Mouse (Mus musculus) forebrain, embryonic 13.5 days (tissue): ENCODE results near the gene Tmub1. TPM values are rescaled to one million over a fixed set of nuclear protein-coding genes. Genes with fewer than 3 reads are reported as not detected.

Experiments used
- ATAC-seq: fragments of 200-750 bp; cut with Nextera tagmentation; 2 replicates; pipeline ENCODE4 v1.8.0; 2017
- H3K27ac ChIP-seq: fragments of 300-500 bp; sonication (generic); 2 replicates; pipeline ENCODE4 v1.5.1; 2015; ENCODE audit warnings: inconsistent platforms, mild to moderate bottlenecking, moderate library complexity
- H3K27me3 ChIP-seq: fragments of 300-500 bp; sonication (generic); 2 replicates; pipeline ENCODE4 v1.6.1; 2015; ENCODE audit warnings: mild to moderate bottlenecking, inconsistent platforms
- H3K36me3 ChIP-seq: fragments of 300-500 bp; sonication (generic); 2 replicates; pipeline ENCODE4 v1.6.1; 2015; ENCODE audit warnings: mild to moderate bottlenecking, inconsistent platforms; ENCODE audit not compliant: poor library complexity, severe bottlenecking
- H3K4me1 ChIP-seq: fragments of 300-500 bp; sonication (generic); 2 replicates; pipeline ENCODE4 v1.6.1; 2015; ENCODE audit warnings: inconsistent platforms
- H3K4me2 ChIP-seq: fragments of 300-500 bp; sonication (generic); 2 replicates; pipeline ENCODE4 v1.6.1; 2015; ENCODE audit warnings: inconsistent platforms, mild to moderate bottlenecking, moderate library complexity
- H3K4me3 ChIP-seq: fragments of 300-500 bp; sonication (generic); 2 replicates; pipeline ENCODE4 v1.5.1; 2015; ENCODE audit warnings: mild to moderate bottlenecking, inconsistent platforms
- H3K9ac ChIP-seq: fragments of 300-500 bp; sonication (generic); 2 replicates; pipeline ENCODE4 v1.6.1; 2015; ENCODE audit warnings: mild to moderate bottlenecking, inconsistent platforms
- H3K9me3 ChIP-seq: fragments of 300-500 bp; sonication (generic); replicated peaks from 2 replicates; pipeline ENCODE4 v1.6.1; 2016; ENCODE audit warnings: inconsistent platforms
- WGBS: fragments of 180-500 bp; shearing (Covaris S2); methylation state at CpG from one replicate; pipeline ENCODE4 v1.1.7; 2015; 5-methylcytosine and 5-hydroxymethylcytosine counted together
- polyA plus RNA-seq: library from polyadenylated mRNA; unstranded; fragments of >200 nt; fragmentation: Nextera tagmentation; extraction: Ambion mirVana; gene quantifications from 2 replicates; pipeline ENCODE4 v1.2.1, GENCODE M21; 2015

Gene Tmub1
- polyA plus RNA-seq, 1 experiment from 2014 or later = 32.5 TPM

DNA sequence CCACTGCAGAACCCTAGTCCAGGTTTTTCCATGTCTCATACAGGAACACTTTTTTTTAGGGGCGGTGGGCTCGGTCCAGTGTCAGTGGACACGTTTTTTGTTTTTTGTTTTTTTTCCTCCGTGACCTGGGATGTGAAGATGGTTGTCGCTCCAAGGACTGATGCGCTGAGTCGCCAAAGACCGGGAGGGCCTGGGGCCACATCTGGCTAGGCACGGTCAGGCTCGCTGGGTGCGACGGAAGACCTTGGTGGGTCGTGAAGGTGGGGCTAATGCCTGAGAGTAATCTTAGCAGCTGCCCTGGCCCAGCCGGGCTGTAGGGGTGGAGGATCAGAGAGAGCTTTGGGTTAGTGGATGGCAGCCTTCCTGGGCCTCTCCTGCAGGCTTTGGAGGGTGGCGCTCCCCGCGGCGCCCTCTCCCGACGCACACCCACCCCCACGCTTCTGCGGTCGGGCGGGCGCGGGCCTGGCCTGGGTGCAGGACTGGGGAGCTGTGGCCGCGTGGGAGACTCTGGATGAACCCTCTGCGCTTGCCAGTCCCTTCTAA, 5.1 kb upstream of the Tmub1 start:
- Histone ChIP-seq H3K9me3 (no peaks in the 10 kb centered on the region), H3K4me1 (peaks cover 51% of the 10 kb centered on the region), H3K27me3 (peaks cover 12% of the 10 kb centered on the region), H3K9ac (peak overlapping the region; percentile 96), H3K4me2 (peak overlapping the region; percentile 100), H3K27ac (peak overlapping the region; percentile 93), H3K36me3 (peaks cover 14% of the 10 kb centered on the region; the same call in 1 of the 2 replicates), H3K4me3 (peak overlapping the region; percentile 94)
- ATAC-seq = 0 out of 2 replicates have a peak, but pooled peaks have one; percentile 0
- under 1% methylated on average over 28 of the region's 29 CpGs for WGBS

GRCm38 (mm10) chr5:24452030-24452690, 4.5 kb upstream of the Tmub1 start, which contains the start of gene Agap3:
TSS of gene Agap3 (plus strand) at chr5:24452177.
- peak within 1 kb of the TSS; percentile 94 for H3K4me3 ChIP-seq
- peaks cover 57% of the 10 kb centered on the region for H3K4me1 ChIP-seq
- no peaks in the 10 kb centered on the region for H3K9me3 ChIP-seq
- peak within 1 kb of the TSS; percentile 100 for H3K4me2 ChIP-seq
- peak within 1 kb of the TSS; percentile 93 for H3K27ac ChIP-seq
- H3K9ac ChIP-seq = peak within 1 kb of the TSS; percentile 96
- peaks cover 8% of the 10 kb centered on the region; the same call in 1 of the 2 replicates for H3K36me3 ChIP-seq
- under 1% methylated on average over 34 of the region's 85 CpGs for WGBS
- ATAC-seq = peak; percentile 58
- peaks cover 12% of the 10 kb centered on the region for H3K27me3 ChIP-seq

DNA sequence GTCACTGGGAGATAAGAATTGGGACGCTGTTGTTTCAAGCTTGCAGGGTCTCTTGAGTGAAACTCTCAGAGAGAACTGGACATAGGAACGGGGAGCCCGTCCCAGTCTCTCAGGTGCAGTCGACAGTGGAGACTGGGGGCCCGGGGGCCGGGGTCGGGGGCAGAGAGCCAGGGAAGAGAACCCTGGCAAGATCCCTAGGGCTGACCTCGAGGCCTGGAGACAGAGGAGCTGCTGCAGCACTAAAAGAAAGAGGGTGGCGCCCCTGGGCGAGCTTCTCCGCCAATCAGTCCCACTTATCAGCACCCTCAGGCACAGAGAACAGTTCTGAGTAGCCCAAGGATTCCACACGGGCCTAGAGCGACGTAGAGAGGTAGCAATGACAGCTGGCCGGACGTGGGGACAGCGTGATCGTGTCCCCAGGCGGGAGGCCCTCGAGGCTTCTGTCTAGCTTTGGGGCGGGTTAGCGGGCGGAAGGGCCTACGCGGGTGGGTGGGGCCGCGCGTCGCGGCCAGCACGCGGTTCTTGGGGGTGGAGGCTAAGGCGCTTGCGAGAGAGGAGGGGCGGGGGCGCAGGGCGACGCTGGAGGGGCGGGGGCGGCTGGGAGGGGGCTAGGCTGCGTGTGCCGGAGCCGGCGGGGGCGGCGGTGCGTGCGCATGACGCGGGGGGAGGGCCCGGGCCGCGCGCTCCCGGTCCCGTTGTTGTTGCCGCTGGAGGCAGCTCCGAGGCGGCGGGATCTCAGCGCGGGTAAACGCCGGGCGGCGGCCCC, 3.8 kb upstream of the Tmub1 start:
- peaks cover 5% of the 10 kb centered on the region; the same call in 1 of the 2 replicates for H3K36me3 ChIP-seq
- no peaks in the 10 kb centered on the region for H3K9me3 ChIP-seq
- peak overlapping the region; percentile 100 for H3K4me2 ChIP-seq
- peaks cover 12% of the 10 kb centered on the region for H3K27me3 ChIP-seq
- WGBS = 2% methylated on average over 37 of the region's 66 CpGs
- peak; percentile 73 for ATAC-seq
- H3K4me3 ChIP-seq = peak overlapping the region; percentile 94
- peak overlapping the region; percentile 93 for H3K27ac ChIP-seq
- peak overlapping the region; percentile 96 for H3K9ac ChIP-seq
- H3K4me1 ChIP-seq = peaks cover 62% of the 10 kb centered on the region

DNA sequence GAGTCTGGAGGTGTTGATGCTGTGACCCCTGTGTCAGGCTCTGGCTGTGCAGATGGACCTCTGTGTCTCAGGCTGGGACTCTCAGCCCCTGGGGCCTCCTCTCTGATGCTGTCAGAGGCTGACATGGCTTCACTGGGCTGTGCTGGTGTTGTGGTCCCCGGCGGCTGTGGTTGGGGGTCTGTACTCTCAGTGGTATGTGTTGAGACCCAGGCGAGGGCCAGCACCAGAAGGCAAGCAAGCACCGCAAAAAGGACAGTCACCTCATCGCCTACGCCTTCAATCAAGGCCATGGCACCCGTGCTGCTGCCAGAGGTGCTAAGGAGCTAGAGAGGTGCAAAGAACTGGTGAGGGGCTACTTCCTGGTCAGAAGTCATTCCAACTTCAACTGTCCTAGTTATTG, 1.0 kb downstream of the Tmub1 start:
- 95% methylated on average over 7 of the region's 7 CpGs for WGBS
- H3K9me3 ChIP-seq = no peaks in the 10 kb centered on the region
- peak overlapping the region; percentile 59 for H3K4me3 ChIP-seq
- peaks cover 12% of the 10 kb centered on the region for H3K27me3 ChIP-seq
- peak overlapping the region; percentile 87 for H3K4me2 ChIP-seq
- peaks cover 43% of the 10 kb centered on the region for H3K4me1 ChIP-seq
- ATAC-seq = no peak
- H3K36me3 ChIP-seq = peaks cover 22% of the 10 kb centered on the region
- no peak overlapping the region for H3K9ac ChIP-seq
- H3K27ac ChIP-seq = no peak overlapping the region

DNA sequence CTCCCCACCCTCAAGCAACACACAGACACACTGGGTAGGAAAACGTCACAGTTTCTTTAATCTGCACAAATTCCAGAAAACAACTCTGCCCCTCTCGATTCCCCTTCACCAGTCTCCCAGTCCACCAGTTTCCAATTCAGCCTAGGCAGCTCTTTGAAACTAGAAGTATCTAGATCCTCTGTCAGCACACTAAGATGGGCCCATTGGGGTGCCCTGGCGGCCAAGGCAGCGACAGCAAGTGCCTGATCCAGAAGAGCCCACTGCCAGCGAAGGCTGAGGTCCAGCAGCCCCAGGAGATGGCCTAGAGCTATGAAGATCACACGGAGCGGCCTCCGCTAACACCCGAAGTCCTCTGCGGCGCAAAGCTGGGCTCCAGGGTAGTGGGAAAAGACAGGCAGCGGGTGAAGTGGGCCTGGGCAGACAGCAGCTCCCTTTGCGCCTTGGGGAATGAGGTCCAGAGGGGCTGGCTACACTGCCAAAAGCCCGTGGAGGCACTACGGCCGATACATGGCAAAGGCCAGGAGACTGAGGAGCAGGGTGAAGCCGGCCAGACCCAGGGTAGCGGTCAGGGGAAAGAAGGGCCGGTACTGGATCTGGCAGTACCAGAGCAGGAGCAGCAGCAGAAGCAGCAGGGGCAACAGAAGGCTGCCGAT, 2.1 kb downstream of the Tmub1 start:
- peak; percentile 1; the same call in 1 of the 2 replicates for ATAC-seq
- whole genome bisulfite sequencing = 54% methylated on average over 20 of the region's 20 CpGs

DNA sequence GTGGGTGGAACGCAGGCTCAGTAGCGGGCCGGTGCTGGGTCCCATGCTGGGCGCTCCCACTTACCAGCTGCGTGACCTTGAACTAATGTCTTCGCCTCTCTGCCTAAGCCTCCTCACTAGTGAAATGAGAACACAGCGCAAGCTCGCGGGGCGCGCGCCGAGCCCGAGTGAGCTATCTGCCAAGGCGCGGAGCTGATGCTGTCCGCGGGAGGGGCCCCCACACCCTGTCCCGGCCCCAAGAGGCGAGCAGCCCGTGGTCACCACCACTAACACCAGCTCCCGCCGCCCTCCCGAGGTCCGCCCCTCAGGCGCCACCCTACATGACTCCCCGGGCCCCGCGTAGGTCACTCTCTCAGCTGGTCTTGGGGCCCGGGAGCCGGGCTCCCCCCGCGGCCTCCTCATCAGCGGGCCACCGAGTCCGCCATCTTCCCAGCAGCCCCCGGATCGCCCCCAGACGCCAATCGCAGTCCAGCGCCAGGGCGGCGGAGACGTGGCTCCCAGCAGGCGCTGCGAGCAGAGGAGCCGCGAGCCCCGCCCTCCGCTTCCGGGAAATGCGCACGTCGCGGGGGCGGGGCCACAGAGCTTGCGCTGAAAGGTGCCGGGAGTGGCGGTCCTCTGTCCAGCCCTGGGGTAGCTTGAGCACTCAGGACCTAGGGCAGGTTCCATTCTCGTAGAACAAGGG, 2.8 kb downstream of the Tmub1 start, which contains the start of gene Fastk:
Gene Fastk, minus strand, starts transcription at position 542 of the 682 bp plus-strand sequence.
- peak within 1 kb of the TSS; percentile 82 for H3K27ac ChIP-seq
- peak within 1 kb of the TSS; percentile 94 for H3K4me3 ChIP-seq
- H3K27me3 ChIP-seq = peaks cover 7% of the 10 kb centered on the region
- peak within 1 kb of the TSS; percentile 92 for H3K9ac ChIP-seq
- H3K9me3 ChIP-seq = no peaks in the 10 kb centered on the region
- peaks cover 36% of the 10 kb centered on the region for H3K4me1 ChIP-seq
- H3K4me2 ChIP-seq = peak within 1 kb of the TSS; percentile 97
- ATAC-seq = peak; percentile 87
- under 1% methylated on average over 55 of the region's 60 CpGs for WGBS
- peaks cover 40% of the 10 kb centered on the region for H3K36me3 ChIP-seq

More for the DNA sequence above, 2.1 kb downstream of the Tmub1 start:
- H3K4me2 ChIP-seq = peak overlapping the region; percentile 97
- peak overlapping the region; percentile 94 for H3K4me3 ChIP-seq
- H3K9me3 ChIP-seq = no peaks in the 10 kb centered on the region
- peaks cover 36% of the 10 kb centered on the region for H3K4me1 ChIP-seq
- peak overlapping the region; percentile 78 for H3K27ac ChIP-seq
- H3K36me3 ChIP-seq = peaks cover 33% of the 10 kb centered on the region
- H3K9ac ChIP-seq = peak overlapping the region; percentile 92
- peaks cover 12% of the 10 kb centered on the region for H3K27me3 ChIP-seq

DNA sequence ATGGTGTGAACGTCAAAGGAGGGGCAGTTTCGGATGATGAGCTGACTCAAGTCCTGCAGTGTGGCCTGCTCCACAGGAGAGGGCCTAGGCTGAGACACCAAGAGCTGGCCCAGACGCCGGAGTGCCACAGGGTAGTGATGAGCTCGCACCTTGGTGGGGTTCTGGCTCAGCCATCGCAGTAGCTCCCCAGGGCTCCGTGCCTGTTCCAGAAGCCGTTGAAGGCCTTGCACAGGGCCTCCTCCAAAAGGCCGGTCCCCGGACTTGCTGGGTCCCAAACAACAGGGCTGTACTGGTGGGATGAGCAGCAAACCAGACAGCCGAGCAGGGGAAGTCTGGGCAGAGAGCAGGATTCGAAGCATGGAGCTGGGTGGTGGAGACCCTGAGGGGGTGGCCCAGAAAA, 3.7 kb downstream of the Tmub1 start:
- H3K9ac ChIP-seq = peak overlapping the region; percentile 92
- whole genome bisulfite sequencing = 87% methylated on average over 12 of the region's 12 CpGs
- H3K4me3 ChIP-seq = peak overlapping the region; percentile 94
- H3K4me1 ChIP-seq = peaks cover 36% of the 10 kb centered on the region
- ATAC-seq = no peak
- H3K36me3 ChIP-seq = peaks cover 49% of the 10 kb centered on the region
- H3K9me3 ChIP-seq = no peaks in the 10 kb centered on the region
- H3K27me3 ChIP-seq = peaks cover 5% of the 10 kb centered on the region
- peak overlapping the region; percentile 97 for H3K4me2 ChIP-seq
- H3K27ac ChIP-seq = no peak overlapping the region

- ATAC-seq = no peak
- H3K27ac ChIP-seq = no peak overlapping the region
- no peaks in the 10 kb centered on the region for H3K27me3 ChIP-seq
- no peak overlapping the region for H3K9ac ChIP-seq
- peaks cover 56% of the 10 kb centered on the region for H3K36me3 ChIP-seq
- H3K4me2 ChIP-seq = no peak overlapping the region
- no peaks in the 10 kb centered on the region for H3K9me3 ChIP-seq
- H3K4me3 ChIP-seq = no peak overlapping the region
- 91% methylated on average over 7 of the region's 7 CpGs for WGBS
- H3K4me1 ChIP-seq = peaks cover 36% of the 10 kb centered on the region
Observed at GRCm38 (mm10) chr5:24443204-24443603, 4.5 kb downstream of the Tmub1 start.

DNA sequence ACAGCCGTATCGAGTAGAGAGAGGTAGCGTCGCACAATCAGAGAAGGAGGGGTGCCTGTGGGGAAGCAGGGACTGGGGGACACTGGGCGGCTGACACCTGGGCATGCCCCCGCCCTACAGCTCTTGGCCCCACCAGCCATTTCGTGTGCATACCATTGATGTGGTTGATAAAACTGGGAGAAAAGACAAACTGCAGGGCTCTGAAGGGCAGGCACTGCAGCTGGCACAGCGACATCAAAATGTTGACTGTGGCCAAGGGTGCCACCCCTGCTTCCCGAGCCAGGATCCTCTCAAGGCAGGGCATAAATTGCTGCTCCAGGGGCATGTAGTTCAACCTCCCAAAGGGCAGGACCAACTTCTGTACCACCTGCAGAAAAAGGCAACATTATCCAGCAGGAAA, 5.6 kb downstream of the Tmub1 start:
- H3K27me3 ChIP-seq = no peaks in the 10 kb centered on the region
- peaks cover 57% of the 10 kb centered on the region for H3K36me3 ChIP-seq
- H3K4me3 ChIP-seq = no peak overlapping the region
- H3K9me3 ChIP-seq = no peaks in the 10 kb centered on the region
- H3K4me1 ChIP-seq = peaks cover 25% of the 10 kb centered on the region
- no peak for ATAC-seq
- 90% methylated on average over 9 of the region's 9 CpGs for WGBS
- H3K27ac ChIP-seq = no peak overlapping the region
- no peak overlapping the region for H3K4me2 ChIP-seq
- H3K9ac ChIP-seq = no peak overlapping the region

DNA sequence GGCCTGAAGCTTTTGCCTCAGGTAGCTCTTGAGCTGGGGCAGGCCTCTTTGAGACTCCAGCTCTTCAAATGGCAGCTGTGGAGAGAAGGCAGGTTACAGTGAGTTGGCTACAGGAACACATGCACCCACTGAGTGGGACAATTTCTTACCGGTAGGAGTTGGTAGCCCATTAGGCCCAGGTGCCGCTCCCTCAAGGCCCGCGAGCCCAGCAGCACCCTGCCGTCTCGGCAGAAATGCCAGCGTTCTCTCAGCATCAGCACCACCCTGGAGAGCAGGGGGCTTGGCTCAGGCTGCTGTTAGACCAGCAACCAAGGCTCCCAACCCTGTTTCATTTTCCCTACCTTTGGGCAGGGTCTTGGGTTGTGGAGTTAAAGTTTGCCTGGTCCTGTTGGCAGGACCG, 6.5 kb downstream of the Tmub1 start:
- no peak overlapping the region for H3K4me2 ChIP-seq
- H3K36me3 ChIP-seq = peaks cover 61% of the 10 kb centered on the region

DNA sequence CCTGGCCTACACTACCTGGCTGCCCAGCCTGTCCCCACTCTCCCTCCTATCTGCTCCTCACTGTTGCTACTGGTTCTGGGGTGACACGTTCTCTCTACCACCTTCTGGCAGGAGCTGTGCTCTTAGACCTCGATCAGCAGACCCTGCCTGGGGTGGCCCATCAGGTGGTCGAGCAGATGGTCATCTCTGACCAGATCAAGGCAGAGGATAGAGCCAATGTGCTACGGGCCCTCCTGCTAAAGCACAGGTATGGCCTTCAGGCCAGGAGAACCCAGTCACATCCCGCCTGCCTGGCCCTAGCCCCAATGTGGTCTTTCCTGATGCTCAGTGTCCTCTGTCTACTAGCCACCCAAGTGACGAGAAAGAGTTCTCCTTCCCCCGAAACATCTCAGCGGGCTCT, 13.7 kb downstream of the Tmub1 start:
- Histone ChIP-seq H3K9me3 (no peaks in the 10 kb centered on the region), H3K36me3 (peaks cover 80% of the 10 kb centered on the region), H3K27me3 (no peaks in the 10 kb centered on the region), H3K27ac (no peak overlapping the region), H3K4me1 (no peaks in the 10 kb centered on the region), H3K9ac (no peak overlapping the region), H3K4me3 (no peak overlapping the region), H3K4me2 (no peak overlapping the region)
- WGBS = 92% methylated on average over 8 of the region's 8 CpGs
- no peak for ATAC-seq

More for the DNA sequence above, 6.5 kb downstream of the Tmub1 start:
- H3K9ac ChIP-seq = no peak overlapping the region
- no peak for ATAC-seq
- H3K4me1 ChIP-seq = peaks cover 19% of the 10 kb centered on the region
- no peak overlapping the region for H3K4me3 ChIP-seq
- WGBS = 88% methylated on average over 8 of the region's 8 CpGs
- H3K9me3 ChIP-seq = no peaks in the 10 kb centered on the region
- H3K27ac ChIP-seq = no peak overlapping the region
- H3K27me3 ChIP-seq = no peaks in the 10 kb centered on the region
